Mouse (Mus musculus) stomach, embryonic 16.5 days (tissue): Measurements from ENCODE around the gene Ldhc. TPM values are rescaled to one million over a fixed set of nuclear protein-coding genes. Genes with fewer than 3 reads are reported as not detected.
"Not testable (repeated sequence)": the region's sequence is repeated elsewhere in the genome, so short reads cannot be mapped to it uniquely, and the experiment has no call there.

ENCODE experiments used
- ATAC-seq: fragments of 200-750 bp; cut with Nextera tagmentation; 2 replicates; pipeline ENCODE4 v1.8.0; 2017; ENCODE audit warnings: moderate number of reproducible peaks, moderate TSS enrichment; ENCODE audit not compliant: insufficient read depth, low FRiP score
- H3K27ac ChIP-seq: fragments of 300-500 bp; sonication (generic); 2 replicates; pipeline ENCODE4 v1.5.1; 2014; ENCODE audit warnings: low read length
- H3K27me3 ChIP-seq: fragments of 300-500 bp; sonication (generic); 2 replicates; pipeline ENCODE4 v1.6.1; 2014; ENCODE audit warnings: low read length, control low read depth, mixed read lengths; ENCODE audit not compliant: control insufficient read depth, insufficient read depth
- H3K36me3 ChIP-seq: fragments of 300-500 bp; sonication (generic); 2 replicates; pipeline ENCODE4 v1.6.1; 2014; ENCODE audit warnings: low read length; ENCODE audit not compliant: control insufficient read depth, insufficient read depth
- H3K4me1 ChIP-seq: fragments of 300-500 bp; sonication (generic); 2 replicates; pipeline ENCODE4 v1.6.1; 2014; ENCODE audit warnings: low read length, control low read depth, mixed read lengths; ENCODE audit not compliant: control insufficient read depth, insufficient read depth
- H3K4me2 ChIP-seq: fragments of 300-500 bp; sonication (generic); 2 replicates; pipeline ENCODE4 v1.6.1; 2014; ENCODE audit warnings: low read depth, low read length, mixed read lengths
- H3K4me3 ChIP-seq: fragments of 300-500 bp; sonication (generic); replicated peaks from 2 replicates; pipeline ENCODE4 v1.5.1; 2014; ENCODE audit warnings: mild to moderate bottlenecking, low read length
- H3K9ac ChIP-seq: fragments of 300-500 bp; sonication (generic); 2 replicates; pipeline ENCODE4 v1.6.1; 2014; ENCODE audit warnings: low read length
- H3K9me3 ChIP-seq: fragments of 300-500 bp; sonication (generic); replicated peaks from 2 replicates; pipeline ENCODE4 v1.6.1; 2016; ENCODE audit warnings: low read length, control low read depth; ENCODE audit not compliant: control insufficient read depth
- WGBS: fragments of 180-500 bp; shearing (Covaris S2); extraction: QIAGEN DNeasy Blood & Tissue Kit; methylation state at CpG from one replicate; pipeline ENCODE4 v1.1.7; 2014; 5-methylcytosine and 5-hydroxymethylcytosine counted together
- polyA plus RNA-seq: library from polyadenylated mRNA; unstranded; fragments of >200 nt; fragmentation: Nextera tagmentation; extraction: Ambion mirVana; gene quantifications from 2 replicates; pipeline ENCODE4 v1.2.1, GENCODE M21; 2015

Ldhc gene
- polyA plus RNA-seq, result not detected in 2 replicates

DNA sequence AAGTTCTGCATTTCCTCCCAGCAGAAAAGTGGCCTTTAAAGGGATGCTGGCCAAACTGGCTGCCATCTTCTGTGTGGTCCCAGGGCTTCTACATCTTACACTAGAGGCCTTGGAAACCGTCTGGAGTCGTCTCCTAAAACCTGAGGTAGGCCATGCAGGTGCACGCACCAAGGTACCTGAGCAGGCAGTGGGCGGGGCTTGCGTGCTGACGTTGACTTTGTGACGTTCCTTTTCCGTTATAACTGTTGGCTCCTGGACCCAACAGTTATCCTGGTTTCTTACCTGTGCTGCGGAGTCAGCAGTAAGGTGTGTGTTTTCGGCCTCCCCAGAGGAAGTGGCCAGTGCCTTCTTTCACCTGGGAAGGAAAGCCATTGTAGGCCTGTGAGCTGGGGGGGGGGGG, at the start of gene Ldhc:
Ldhc (plus strand) TSS at position 208 of the 400 bp plus-strand sequence.
- Histone ChIP-seq H3K9me3 (no peaks in the 10 kb centered on the region), H3K4me1 (no peaks in the 10 kb centered on the region), H3K27me3 (no peaks in the 10 kb centered on the region), H3K36me3 (no peaks in the 10 kb centered on the region), H3K4me2 (no peak within 1 kb of the TSS), H3K4me3 (no peak within 1 kb of the TSS), H3K9ac (no peak within 1 kb of the TSS), H3K27ac (no peak within 1 kb of the TSS)
- no peak for ATAC-seq
- 45% methylated on average over 10 of the region's 10 CpGs for WGBS

- WGBS, result 89% methylated on average over 4 of the region's 4 CpGs
- Histone ChIP-seq H3K27me3 (no peaks in the 10 kb centered on the region), H3K9me3 (no peaks in the 10 kb centered on the region), H3K36me3 (peaks cover 29% of the 10 kb centered on the region), H3K27ac (no peak overlapping the region), H3K9ac (no peak overlapping the region), H3K4me1 (no peaks in the 10 kb centered on the region), H3K4me3 (no peak overlapping the region), H3K4me2 (no peak overlapping the region)
- no peak for ATAC-seq
Measured at GRCm38 (mm10) chr7:46814012-46814411, 47.0 kb upstream of the Ldhc start.

GRCm38 (mm10) chr7:46820876-46821632, 39.9 kb upstream of the Ldhc start:
- H3K27ac ChIP-seq, H3K4me3 ChIP-seq, H3K27me3 ChIP-seq, H3K4me1 ChIP-seq, ATAC-seq, H3K9me3 ChIP-seq, H3K4me2 ChIP-seq, H3K9ac ChIP-seq: not testable (repeated sequence)
- WGBS, result 69% methylated on average over 15 of the region's 15 CpGs
- peaks cover 24% of the 10 kb centered on the region for H3K36me3 ChIP-seq

DNA sequence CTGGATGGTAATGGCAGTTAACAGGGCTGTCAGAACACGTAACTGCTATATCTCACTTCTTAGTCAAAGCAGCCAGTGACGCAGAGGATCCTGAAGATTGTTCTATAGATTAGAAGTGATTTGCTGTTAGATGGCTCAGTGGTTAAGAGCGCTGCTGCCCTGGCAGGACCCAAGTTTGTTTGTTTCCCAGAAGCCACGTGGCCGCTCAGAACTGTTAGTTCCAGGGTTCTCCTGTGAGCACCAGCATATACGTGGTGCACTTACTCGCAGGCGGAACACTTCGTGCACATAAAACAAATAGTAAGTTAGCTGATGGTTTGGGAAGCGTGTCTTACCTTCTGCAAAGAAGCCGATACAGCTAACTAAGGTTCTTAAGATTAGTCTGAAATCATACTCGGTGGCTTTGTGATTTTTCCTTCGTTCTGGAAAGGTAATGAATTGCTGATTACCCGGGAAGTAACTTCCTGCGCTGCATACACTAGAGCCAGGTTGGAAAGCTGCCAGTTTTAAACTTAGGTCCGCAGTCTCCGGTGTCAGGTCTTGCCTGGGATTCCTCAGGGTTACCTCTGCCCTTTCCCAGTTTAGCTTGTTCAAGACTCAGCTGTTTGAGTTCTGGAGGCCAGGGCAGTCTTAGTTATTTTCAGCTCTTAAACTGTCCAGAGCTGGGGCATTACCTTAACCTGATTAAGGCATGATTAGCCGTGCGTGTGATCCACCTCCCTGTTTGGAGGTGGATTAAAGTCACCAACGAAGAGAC, 33.8 kb upstream of the Ldhc start:
- no peak for ATAC-seq
- no peak overlapping the region for H3K4me3 ChIP-seq
- WGBS, result 52% methylated on average over 20 of the region's 20 CpGs
- no peak overlapping the region for H3K4me2 ChIP-seq
- H3K9me3 ChIP-seq, result no peaks in the 10 kb centered on the region
- no peak overlapping the region for H3K27ac ChIP-seq
- peaks cover 10% of the 10 kb centered on the region for H3K36me3 ChIP-seq
- H3K4me1 ChIP-seq, result 0 out of 2 replicates have a peak, but pooled peaks cover 4% of the 10 kb centered on the region
- no peaks in the 10 kb centered on the region for H3K27me3 ChIP-seq
- H3K9ac ChIP-seq, result no peak overlapping the region

DNA sequence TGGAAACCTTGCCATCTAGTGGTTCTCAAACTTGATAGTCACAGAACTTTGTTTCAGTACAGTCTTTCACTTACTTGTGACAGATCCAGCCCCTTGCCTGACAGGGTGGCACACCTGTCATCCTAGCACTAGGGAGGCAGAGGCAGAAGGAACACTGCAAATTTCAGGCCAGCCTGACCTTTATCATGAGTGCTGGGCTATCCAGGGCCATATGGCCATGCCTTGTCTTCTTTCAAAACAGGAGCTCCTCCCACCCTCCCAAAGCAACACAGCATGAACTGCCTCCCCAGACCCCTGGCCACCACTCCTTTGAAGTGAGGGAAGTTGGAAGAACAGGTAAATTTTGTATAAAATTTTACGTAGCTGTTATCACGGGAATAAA, 33.2 kb upstream of the Ldhc start:
- ATAC-seq, result no peak
- H3K9me3 ChIP-seq, result no peaks in the 10 kb centered on the region
- 0 out of 2 replicates have a peak, but pooled peaks cover 4% of the 10 kb centered on the region for H3K4me1 ChIP-seq
- H3K27ac ChIP-seq, result no peak overlapping the region
- 84% methylated on average over 2 of the region's 2 CpGs for WGBS
- H3K27me3 ChIP-seq, result no peaks in the 10 kb centered on the region
- no peak overlapping the region for H3K9ac ChIP-seq
- no peak overlapping the region for H3K4me2 ChIP-seq
- peaks cover 4% of the 10 kb centered on the region; the same call in 1 of the 2 replicates for H3K36me3 ChIP-seq
- H3K4me3 ChIP-seq, result no peak overlapping the region

- Histone ChIP-seq H3K36me3 (no peaks in the 10 kb centered on the region), H3K9me3 (no peaks in the 10 kb centered on the region), H3K27ac (no peak overlapping the region), H3K4me2 (no peak overlapping the region), H3K4me1 (0 out of 2 replicates have a peak, but pooled peaks cover 6% of the 10 kb centered on the region), H3K4me3 (no peak overlapping the region), H3K9ac (no peak overlapping the region), H3K27me3 (no peaks in the 10 kb centered on the region)
- no peak for ATAC-seq
- 81% methylated on average over 12 of the region's 12 CpGs for WGBS
Measured at GRCm38 (mm10) chr7:46829911-46830310, 31.1 kb upstream of the Ldhc start.

GRCm38 (mm10) chr7:46830799-46831590, 30.0 kb upstream of the Ldhc start:
- Histone ChIP-seq H3K27ac (peak overlapping the region; percentile 21; the same call in 1 of the 2 replicates), H3K4me1 (0 out of 2 replicates have a peak, but pooled peaks cover 6% of the 10 kb centered on the region), H3K4me2 (no peak overlapping the region), H3K27me3 (no peaks in the 10 kb centered on the region), H3K4me3 (no peak overlapping the region), H3K9ac (no peak overlapping the region), H3K36me3 (no peaks in the 10 kb centered on the region), H3K9me3 (no peaks in the 10 kb centered on the region)
- 50% methylated on average over 13 of the region's 13 CpGs for WGBS
- 0 out of 2 replicates have a peak, but pooled peaks have one; percentile 22 for ATAC-seq

- Histone ChIP-seq H3K9ac (no peak overlapping the region), H3K4me2 (no peak overlapping the region), H3K4me1 (0 out of 2 replicates have a peak, but pooled peaks cover 6% of the 10 kb centered on the region), H3K4me3 (no peak overlapping the region), H3K36me3 (no peaks in the 10 kb centered on the region), H3K27me3 (no peaks in the 10 kb centered on the region), H3K27ac (no peak overlapping the region), H3K9me3 (no peaks in the 10 kb centered on the region)
- WGBS, result 78% methylated on average over 8 of the region's 8 CpGs
- no peak for ATAC-seq
Measured at GRCm38 (mm10) chr7:46831693-46832092, 29.3 kb upstream of the Ldhc start.
